In the genomic region with DNA sequence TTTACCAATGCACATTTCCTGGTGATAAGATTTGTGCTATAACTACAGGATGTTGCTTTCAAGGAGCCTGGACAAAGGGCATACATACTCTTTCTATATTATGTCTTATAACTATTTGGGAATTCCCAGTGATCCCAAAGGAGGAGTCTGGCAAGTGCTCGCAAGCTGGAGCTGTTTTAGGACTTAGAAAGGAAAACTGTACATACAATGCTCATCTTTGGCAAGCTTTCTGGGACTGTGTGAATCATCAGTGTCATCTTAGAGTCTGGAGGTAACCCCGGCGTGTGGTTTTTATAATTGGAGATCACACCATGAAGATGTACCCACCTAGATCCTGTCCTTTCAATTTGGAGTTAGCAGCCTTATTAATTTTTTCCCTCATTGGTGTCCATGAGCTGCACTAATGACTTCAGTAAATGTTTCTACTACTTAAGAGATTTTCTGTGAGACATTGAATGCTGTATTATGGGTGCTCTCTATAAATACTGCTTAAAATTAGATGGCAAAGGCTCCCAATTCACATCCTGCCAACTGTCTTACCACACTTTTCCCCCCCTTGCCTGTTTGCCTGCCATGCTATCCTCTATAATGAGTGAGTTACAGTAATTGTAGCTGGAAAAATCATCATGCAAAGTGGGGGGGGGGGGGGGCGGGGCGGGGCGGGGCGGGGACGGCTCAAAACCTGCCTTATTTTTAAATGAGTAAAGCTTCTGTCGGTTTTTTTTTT, we compare ENCODE assay signal across 8 mouse cellular contexts.
A peak's percentile ranks its signal among the peaks of the same experiment; 100 is the strongest.
DNase-seq lines count a peak whose midpoint lies in the region; ATAC-seq and TF ChIP-seq lines count a peak whose summit lies in the region.

No protein-coding gene starts in this region.

- no peak for DNase-seq in kidney, adult 2 months
- no peak for DNase-seq in kidney, postnatal 25 days
- DNase-seq in induced T-regulatory cell, adult 2 months (ENCODE audit: low read depth), result peak; percentile 58
- DNase-seq in midbrain, postnatal 0 days (ENCODE audit: low spot score), result no peak
- no peak for DNase-seq in spleen, postnatal 36 days (ENCODE audit: low spot score in 2 of 2)
- no peak for DNase-seq in embryo, embryonic 10 days (ENCODE audit: low spot score)
- no peak for DNase-seq in adrenal gland, postnatal 14 days

- no peaks in the 10 kb centered on the region for H3K36me3 ChIP-seq in kidney, adult 2 months (ENCODE audit: control insufficient read depth, insufficient read depth, low read length)
- no peaks in the 10 kb centered on the region for H3K36me3 ChIP-seq in midbrain, postnatal 0 days (ENCODE audit: insufficient read depth, low read length)

- H3K4me2 ChIP-seq in midbrain, postnatal 0 days (ENCODE audit: low read depth, low read length, poor library complexity, severe bottlenecking), result peak overlapping the region; percentile 75

- no peak for ATAC-seq in midbrain, postnatal 0 days (ENCODE audit: low FRiP score)

- H3K27me3 ChIP-seq in kidney, adult 2 months (replicated peaks; ENCODE audit: control insufficient read depth, insufficient read depth, low read length), result no peaks in the 10 kb centered on the region
- no peaks in the 10 kb centered on the region for H3K27me3 ChIP-seq in midbrain, postnatal 0 days (ENCODE audit: insufficient read depth, low read length)

- no peak for TF ChIP-seq POLR2A in kidney, adult 2 months (IDR thresholded peaks at IDR 0.05; ENCODE audit: low read depth, low read length)
- TF ChIP-seq POLR2A in bone marrow macrophage, adult 2 months (IDR thresholded peaks at IDR 0.05; ENCODE audit: borderline replicate concordance, low read depth, low read length), result no peak

- H3K4me1 ChIP-seq in kidney, adult 2 months (ENCODE audit: control insufficient read depth, insufficient read depth, low read length), result no peaks in the 10 kb centered on the region
- H3K4me1 ChIP-seq in bone marrow macrophage, adult 2 months (ENCODE audit: control insufficient read depth, insufficient read depth, low read length), result peaks cover 11% of the 10 kb centered on the region
- no peaks in the 10 kb centered on the region for H3K4me1 ChIP-seq in midbrain, postnatal 0 days (ENCODE audit: insufficient read depth, low read length)

- H3K9ac ChIP-seq in midbrain, postnatal 0 days (replicated peaks; ENCODE audit: low read length, poor library complexity, severe bottlenecking), result peak overlapping the region; percentile 52; the same call in 1 of the 2 replicates

- WGBS in kidney, adult 2 months, result 24% methylated on average over 9 of the region's 9 CpGs
- WGBS in midbrain, postnatal 0 days, result 25% methylated on average over 9 of the region's 9 CpGs

- peak overlapping the region; percentile 72 for H3K4me3 ChIP-seq in kidney, adult 2 months (ENCODE audit: insufficient read depth, low read depth, low read length)
- H3K4me3 ChIP-seq in bone marrow macrophage, adult 2 months (ENCODE audit: insufficient read depth, low read length), result peak overlapping the region; percentile 64
- peak overlapping the region; percentile 40 for H3K4me3 ChIP-seq in midbrain, postnatal 0 days (ENCODE audit: low read depth, low read length)

- TF ChIP-seq CTCF in kidney, adult 2 months (conservative IDR thresholded peaks at IDR 0.05; ENCODE audit: insufficient read depth, insufficient read length, low read depth, low read length), result no peak
- no peak for TF ChIP-seq CTCF in bone marrow macrophage, adult 2 months (IDR thresholded peaks at IDR 0.05; ENCODE audit: low read depth, low read length)
- TF ChIP-seq CTCF in midbrain, postnatal 0 days (IDR thresholded peaks at IDR 0.05), result no peak

- no peak overlapping the region for H3K27ac ChIP-seq in kidney, adult 2 months (ENCODE audit: insufficient read depth, low read depth, low read length)
- no peak overlapping the region for H3K27ac ChIP-seq in bone marrow macrophage, adult 2 months (ENCODE audit: insufficient read depth, low read depth, low read length)
- H3K27ac ChIP-seq in midbrain, postnatal 0 days (ENCODE audit: low read depth, low read length), result no peak overlapping the region

- no peaks in the 10 kb centered on the region for H3K9me3 ChIP-seq in midbrain, postnatal 0 days (ENCODE audit: low read length)
